Mouse (Mus musculus): Measurements from ENCODE around the gene Hecw2. TPM values are rescaled to one million over a fixed set of nuclear protein-coding genes. Genes with fewer than 3 reads are reported as not detected.

The Hecw2 gene
- total RNA-seq, 2 experiments from 2014 or later = 22.2 to 26.5 TPM

DNA sequence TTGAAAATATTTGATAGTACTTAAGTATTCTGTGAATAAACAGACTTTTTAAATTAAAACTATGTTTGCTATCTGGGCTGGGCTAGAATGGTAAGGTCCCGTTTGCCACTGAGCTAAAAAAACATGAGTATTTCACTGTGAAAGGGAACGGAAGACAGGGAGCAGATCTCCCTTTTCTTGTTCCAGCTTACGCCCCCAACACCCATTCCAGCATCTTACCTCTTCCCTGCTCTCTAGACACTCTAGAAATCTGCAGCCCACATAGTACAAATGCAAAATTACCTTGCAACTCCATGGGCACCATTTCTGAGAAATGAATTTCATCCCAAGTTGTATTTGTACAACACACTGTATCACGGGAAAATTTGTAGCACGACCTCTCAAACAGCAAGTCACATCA is 49.9 kb downstream of the Hecw2 start:
- Histone ChIP-seq H3K27ac (no peak overlapping the region), H3K4me3 (no peak overlapping the region)
- no peak for TF ChIP-seq CTCF (conservative IDR thresholded peaks at IDR 0.05)
- no peak for DNase-seq (ENCODE audit: low spot score in 2 of 2)

DNA sequence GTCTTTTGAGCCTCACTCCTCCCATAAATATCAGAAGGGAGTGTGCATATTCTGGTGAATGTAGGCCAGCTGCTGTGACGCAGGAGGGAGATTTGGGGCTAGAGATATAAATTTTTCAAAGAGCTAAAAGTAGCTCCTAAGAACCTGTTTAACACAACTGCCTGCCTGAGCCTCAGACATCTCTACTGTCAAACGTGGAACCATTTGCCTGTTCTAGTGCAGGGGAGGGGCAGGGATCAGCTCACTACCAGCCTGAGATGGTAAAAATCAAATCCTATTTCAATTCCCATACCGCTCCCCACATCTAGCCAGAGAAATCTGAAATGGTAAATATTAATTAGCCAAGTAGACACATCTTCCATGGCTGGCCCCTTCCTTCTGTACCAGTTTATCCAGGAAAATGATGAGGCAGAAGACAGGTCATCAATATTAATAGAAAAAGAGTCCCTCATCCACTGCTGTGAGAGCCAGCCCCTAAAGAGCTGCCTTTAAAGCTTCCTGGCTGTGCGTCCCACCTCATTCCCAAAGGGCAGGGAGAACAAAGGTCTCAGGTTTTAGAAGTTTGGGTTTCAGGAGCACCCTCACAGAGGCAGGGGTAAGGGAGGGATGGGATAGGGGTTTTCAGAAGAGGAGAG is 61.0 kb downstream of the Hecw2 start:
- DNase-seq (ENCODE audit: low spot score in 2 of 2) = no peak
- no peak overlapping the region for H3K27ac ChIP-seq
- H3K4me3 ChIP-seq = no peak overlapping the region
- no peak for TF ChIP-seq CTCF (conservative IDR thresholded peaks at IDR 0.05)

DNA sequence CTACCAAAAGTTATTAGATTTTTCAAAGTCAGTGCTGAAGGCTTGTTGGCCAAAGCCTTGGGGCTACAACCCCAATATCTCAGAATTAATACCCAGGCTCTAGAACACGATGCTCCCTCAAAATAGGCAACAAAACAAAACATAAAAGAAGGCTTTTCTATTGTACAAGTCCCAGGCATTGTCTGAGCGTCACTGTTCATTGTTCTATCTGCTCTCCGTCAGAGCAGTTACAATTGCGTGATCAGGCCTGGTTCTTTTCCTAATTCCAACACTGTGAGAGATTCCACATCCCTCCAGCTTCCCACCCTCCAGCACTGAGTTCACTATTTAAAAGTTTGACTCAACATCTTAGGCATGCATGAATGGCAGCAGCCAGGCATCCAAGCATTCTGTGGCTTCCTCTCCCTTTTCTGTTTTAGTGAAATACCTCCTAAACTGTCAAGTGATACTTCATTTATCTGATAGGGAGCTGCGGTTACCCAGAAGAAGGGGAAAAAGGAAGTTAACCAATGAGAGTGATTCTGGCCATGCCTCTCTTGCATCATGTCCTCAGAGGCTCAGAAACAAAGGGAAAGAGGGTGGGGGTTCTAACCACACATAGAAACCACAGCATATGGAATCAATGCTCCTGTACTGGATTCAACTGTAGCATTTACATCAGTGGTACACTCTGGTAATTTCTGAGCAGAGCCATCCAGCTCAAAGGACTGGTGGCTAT is 66.1 kb downstream of the Hecw2 start:
- no peak for TF ChIP-seq CTCF (conservative IDR thresholded peaks at IDR 0.05)
- peak in 1 of 2 experiments; percentile 8 for DNase-seq (ENCODE audit: low spot score in 2 of 2)
- peak overlapping the region; percentile 58; the same call in 1 of the 2 replicates for H3K27ac ChIP-seq
- H3K4me3 ChIP-seq = no peak overlapping the region

DNA sequence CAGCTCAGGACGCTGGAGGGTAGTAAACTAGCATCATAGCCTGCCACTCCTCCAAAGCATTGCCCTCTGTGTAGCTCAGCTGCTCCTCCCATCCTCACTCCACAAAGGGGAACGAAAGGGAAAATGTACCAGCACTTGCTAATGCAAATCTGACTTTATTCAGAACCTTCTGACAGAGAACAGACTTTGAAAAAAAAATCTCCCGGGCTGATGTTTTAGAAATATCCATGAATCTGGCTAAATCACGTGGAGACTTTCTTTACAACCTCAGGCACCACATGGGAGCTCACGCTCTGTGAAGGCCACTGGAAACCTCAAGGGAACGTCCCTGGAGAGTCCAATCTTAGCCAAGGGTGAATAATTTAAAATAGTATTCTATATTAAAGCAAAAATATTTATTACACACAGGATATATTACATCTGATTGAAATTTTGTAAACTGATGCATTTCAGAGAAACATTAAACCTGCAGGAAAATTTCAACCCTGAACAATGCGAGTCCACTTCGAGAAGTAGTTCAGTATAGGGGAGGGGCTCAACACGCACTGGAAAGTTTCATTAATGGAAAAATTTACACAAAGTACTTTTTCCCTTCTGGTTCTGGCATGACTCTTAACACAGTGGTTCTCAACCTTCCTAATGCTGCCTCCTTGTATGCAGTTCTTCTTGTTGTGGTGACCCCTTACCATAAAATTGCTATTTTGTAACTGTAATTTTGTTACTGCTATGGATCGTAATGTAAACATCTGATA is 67.8 kb downstream of the Hecw2 start:
- no peak for TF ChIP-seq CTCF (conservative IDR thresholded peaks at IDR 0.05)
- Histone ChIP-seq H3K4me3 (no peak overlapping the region), H3K27ac (peak overlapping the region; percentile 58; the same call in 1 of the 2 replicates)
- DNase-seq (ENCODE audit: low spot score in 2 of 2) = no peak

DNA sequence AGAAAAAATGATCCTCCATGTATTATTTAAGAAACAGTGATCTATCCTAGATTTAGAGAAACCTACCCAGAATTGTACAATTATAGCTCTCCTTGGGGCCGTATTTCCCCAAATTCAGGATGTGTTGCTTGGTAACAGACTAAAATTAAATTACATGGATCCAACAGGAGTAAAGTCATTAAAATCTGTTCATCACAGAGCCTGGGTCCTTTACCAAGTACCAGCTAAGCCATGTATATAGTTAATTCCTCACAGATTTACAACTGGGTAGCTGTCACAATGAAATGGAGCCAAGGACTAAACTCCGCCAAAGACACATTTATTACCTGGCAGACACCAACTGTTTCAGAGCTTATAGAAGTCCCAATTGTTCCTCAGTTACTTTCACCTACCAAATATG is 72.4 kb downstream of the Hecw2 start:
- H3K27ac ChIP-seq = no peak overlapping the region
- no peak overlapping the region for H3K4me3 ChIP-seq
- DNase-seq (ENCODE audit: low spot score in 2 of 2) = no peak
- TF ChIP-seq CTCF (conservative IDR thresholded peaks at IDR 0.05) = no peak

DNA sequence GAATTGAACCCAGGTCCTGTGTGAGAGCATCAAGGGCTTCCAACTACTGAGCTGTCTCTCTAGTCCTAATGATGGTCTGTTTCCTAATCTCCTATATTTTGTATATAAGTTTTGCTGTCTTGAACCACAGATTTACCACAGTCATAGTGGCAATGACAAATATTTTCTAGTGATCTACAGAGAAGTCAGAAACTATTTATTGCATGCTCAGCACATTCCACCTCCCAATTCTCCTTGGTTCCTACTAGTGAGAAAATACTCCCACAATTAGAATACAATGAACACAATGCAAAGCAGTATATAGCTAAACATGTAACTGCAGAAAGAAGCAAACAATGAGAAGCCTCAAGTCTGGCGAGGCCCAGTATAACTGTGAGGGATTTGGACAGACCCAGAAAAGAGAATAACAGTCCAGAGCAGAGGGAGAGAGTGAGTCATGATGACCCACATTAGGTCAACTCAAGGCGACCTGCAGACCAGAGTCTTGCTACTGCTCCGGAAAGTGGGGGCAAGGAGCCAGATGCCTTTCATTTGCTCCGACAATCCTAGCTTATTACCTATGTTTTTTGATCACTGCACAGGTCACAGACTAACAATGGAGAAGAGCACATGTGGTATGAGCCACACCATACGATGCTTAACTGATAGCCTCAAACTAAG is 73.8 kb downstream of the Hecw2 start:
- no peak overlapping the region for H3K27ac ChIP-seq
- TF ChIP-seq CTCF (conservative IDR thresholded peaks at IDR 0.05) = no peak
- no peak overlapping the region for H3K4me3 ChIP-seq
- DNase-seq (ENCODE audit: low spot score in 2 of 2) = no peak

DNA sequence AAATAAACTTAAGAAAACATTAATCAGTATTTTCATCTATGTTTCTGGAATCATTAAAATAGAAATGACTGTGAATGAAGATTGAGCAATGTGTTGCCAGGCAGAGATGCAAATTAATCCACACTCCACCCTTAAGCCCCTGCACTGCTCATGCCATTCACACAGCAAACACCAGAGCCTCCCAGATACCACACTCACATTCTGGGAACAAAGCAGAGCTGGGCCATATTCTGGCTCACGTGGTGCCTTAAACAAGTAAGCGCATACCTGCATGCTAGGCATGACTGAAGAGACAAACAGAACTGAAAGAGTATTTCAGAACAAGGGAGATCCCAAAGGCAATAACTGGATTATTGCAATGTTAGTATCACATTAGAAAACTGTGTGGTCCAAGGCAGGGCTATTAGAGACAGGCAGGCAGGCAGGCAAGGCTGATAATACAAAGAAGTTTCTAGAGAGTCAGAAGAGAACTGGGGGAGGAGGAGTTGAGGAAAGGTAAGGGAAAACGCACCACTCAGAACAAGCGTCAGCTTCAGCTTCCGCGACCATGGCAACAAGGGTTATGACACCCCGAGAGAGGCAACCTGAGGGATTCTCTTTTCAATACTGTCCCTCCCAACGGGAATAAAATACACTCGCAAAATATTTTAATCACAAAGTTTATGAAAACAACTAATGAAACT is 75.2 kb downstream of the Hecw2 start:
- TF ChIP-seq CTCF (conservative IDR thresholded peaks at IDR 0.05) = no peak
- Histone ChIP-seq H3K27ac (no peak overlapping the region), H3K4me3 (no peak overlapping the region)
- no peak for DNase-seq (ENCODE audit: low spot score in 2 of 2)

DNA sequence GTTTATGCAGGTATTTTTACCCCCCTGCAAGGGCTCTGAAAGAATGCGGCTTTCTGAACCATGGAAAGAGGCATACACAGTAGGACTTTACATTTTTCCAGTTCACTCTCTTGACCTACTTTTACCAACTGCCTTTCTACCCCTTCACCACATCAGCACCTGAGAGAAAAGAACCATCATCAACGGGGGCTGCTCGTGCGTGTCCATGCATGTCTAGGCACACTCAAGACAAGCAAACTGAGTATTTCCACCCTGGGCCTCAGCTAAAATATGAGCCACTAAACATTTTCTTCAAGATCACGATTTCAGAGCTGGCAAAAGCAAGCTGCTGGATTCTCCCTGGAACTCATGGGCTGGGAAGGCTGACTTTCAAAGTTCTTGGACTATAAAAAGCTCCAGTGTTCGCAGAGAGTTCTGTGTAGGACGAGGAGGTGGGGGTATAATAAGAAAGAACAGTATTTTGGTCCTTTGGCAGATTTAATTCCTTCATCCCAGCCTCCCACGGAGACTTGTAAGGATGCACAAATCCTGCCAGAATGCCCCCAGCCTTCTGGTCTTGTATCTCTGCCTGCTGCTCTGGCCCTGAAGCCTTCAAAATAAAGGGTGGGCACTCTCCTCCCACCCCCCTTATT is 76.5 kb downstream of the Hecw2 start:
- peak; percentile 27 to 65 for DNase-seq (ENCODE audit: low spot score in 2 of 2)
- Histone ChIP-seq H3K27ac (peak overlapping the region; percentile 24), H3K4me3 (no peak overlapping the region)
- TF ChIP-seq CTCF (conservative IDR thresholded peaks at IDR 0.05) = no peak

DNA sequence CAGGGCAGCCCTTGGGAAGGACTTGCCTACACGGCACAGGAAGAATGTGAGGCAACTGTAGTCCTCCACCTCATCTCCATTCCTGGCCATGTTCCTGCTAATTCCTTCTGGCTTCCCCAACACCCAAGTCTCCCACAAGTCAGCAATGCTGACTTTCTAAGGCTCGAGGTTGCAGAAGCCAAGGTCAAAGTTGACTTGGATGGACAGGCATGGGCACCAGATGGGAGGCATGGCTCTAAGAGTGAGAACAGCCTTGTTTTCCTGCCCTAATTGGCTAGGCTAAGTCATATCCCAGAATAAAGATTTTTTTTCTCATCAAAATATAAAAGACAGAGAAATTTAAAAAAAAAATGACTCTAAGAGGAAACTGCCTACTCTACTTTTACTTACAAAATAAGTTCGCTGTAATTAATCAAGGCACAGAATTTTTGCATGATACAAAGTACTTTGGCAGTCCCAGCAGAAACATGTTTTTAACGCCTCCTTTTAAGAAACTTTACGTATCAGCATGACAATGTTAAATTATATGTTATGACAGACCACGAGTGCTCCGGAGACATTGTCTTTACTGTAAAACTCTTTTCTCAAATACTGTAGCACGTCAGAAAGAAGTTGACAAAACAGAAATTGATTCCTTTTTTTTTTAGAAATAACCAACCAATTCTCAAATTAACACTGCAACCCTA is 83.9 kb downstream of the Hecw2 start:
- no peak for TF ChIP-seq CTCF (conservative IDR thresholded peaks at IDR 0.05)
- Histone ChIP-seq H3K4me3 (no peak overlapping the region), H3K27ac (no peak overlapping the region)
- DNase-seq (ENCODE audit: low spot score in 2 of 2) = no peak

DNA sequence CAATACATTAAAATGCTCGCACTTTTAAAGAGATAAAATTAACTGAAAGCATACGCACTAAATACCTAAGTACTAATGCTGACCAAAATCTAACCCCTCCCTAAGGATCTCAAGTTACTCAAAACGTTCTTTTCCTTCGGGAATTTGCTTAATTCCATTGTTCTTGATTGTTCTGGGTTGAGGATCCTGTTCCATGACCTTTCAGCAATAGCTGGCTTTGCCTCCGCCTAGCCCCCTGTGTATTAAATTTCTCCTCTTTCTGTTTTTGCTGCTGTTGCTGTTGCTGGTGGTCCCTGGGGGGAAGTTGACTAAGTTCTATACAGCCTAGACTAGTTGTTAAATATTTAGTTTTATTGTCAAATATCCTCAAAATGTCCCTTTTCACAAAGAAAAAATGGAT is 85.7 kb downstream of the Hecw2 start:
- no peak overlapping the region for H3K4me3 ChIP-seq
- H3K27ac ChIP-seq = no peak overlapping the region
- no peak for TF ChIP-seq CTCF (conservative IDR thresholded peaks at IDR 0.05)
- no peak for DNase-seq (ENCODE audit: low spot score in 2 of 2)

DNA sequence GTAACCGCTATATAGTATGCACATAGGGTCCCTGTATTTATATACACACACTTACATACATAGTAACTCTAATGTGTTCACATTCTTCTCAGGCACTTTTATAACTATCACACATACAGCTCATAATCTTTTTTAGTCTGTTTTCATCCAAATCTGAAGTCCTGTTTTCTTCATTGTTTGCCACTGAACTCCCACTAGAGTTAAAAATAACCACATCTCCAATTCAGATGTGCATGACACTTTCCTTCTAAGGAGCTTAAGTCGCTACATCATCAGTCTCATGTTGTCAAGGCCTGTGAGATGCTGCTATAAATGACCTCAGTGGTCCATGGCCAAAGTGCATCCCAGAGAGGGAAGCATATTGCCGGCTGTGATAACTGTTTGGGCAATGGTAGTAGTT is 88.2 kb downstream of the Hecw2 start:
- Histone ChIP-seq H3K4me3 (no peak overlapping the region), H3K27ac (no peak overlapping the region)
- no peak for TF ChIP-seq CTCF (conservative IDR thresholded peaks at IDR 0.05)
- no peak for DNase-seq (ENCODE audit: low spot score in 2 of 2)
